Mouse (Mus musculus) stomach, embryonic 16.5 days (tissue): ENCODE measurements at regions not wholly inside any gene's neighbourhood (a gene's known extent, or its start where the extent isn't known, plus 50 kb on each side); places are given as distances from the start of the nearest gene placed in this dataset.
A peak's percentile ranks its signal among the peaks of the same experiment; 100 is the strongest.

Experiments used
- ATAC-seq: fragments of 200-750 bp; cut with Nextera tagmentation; 2 replicates; pipeline ENCODE4 v1.8.0; 2017; ENCODE audit warnings: moderate number of reproducible peaks, moderate TSS enrichment; ENCODE audit not compliant: insufficient read depth, low FRiP score
- H3K27ac ChIP-seq: fragments of 300-500 bp; sonication (generic); 2 replicates; pipeline ENCODE4 v1.5.1; 2014; ENCODE audit warnings: low read length
- H3K27me3 ChIP-seq: fragments of 300-500 bp; sonication (generic); 2 replicates; pipeline ENCODE4 v1.6.1; 2014; ENCODE audit warnings: low read length, control low read depth, mixed read lengths; ENCODE audit not compliant: control insufficient read depth, insufficient read depth
- H3K36me3 ChIP-seq: fragments of 300-500 bp; sonication (generic); 2 replicates; pipeline ENCODE4 v1.6.1; 2014; ENCODE audit warnings: low read length; ENCODE audit not compliant: control insufficient read depth, insufficient read depth
- H3K4me1 ChIP-seq: fragments of 300-500 bp; sonication (generic); 2 replicates; pipeline ENCODE4 v1.6.1; 2014; ENCODE audit warnings: low read length, control low read depth, mixed read lengths; ENCODE audit not compliant: control insufficient read depth, insufficient read depth
- H3K4me2 ChIP-seq: fragments of 300-500 bp; sonication (generic); 2 replicates; pipeline ENCODE4 v1.6.1; 2014; ENCODE audit warnings: low read depth, low read length, mixed read lengths
- H3K4me3 ChIP-seq: fragments of 300-500 bp; sonication (generic); replicated peaks from 2 replicates; pipeline ENCODE4 v1.5.1; 2014; ENCODE audit warnings: mild to moderate bottlenecking, low read length
- H3K9ac ChIP-seq: fragments of 300-500 bp; sonication (generic); 2 replicates; pipeline ENCODE4 v1.6.1; 2014; ENCODE audit warnings: low read length
- H3K9me3 ChIP-seq: fragments of 300-500 bp; sonication (generic); replicated peaks from 2 replicates; pipeline ENCODE4 v1.6.1; 2016; ENCODE audit warnings: low read length, control low read depth; ENCODE audit not compliant: control insufficient read depth
- whole genome bisulfite sequencing: fragments of 180-500 bp; shearing (Covaris S2); extraction: QIAGEN DNeasy Blood & Tissue Kit; methylation state at CpG from one replicate; pipeline ENCODE4 v1.1.7; 2014; 5-methylcytosine and 5-hydroxymethylcytosine counted together

GRCm38 (mm10) chr6:94772391-94772790, 72.4 kb upstream of the Lrig1 start:
- Histone ChIP-seq H3K4me2 (no peak overlapping the region), H3K36me3 (no peaks in the 10 kb centered on the region), H3K9me3 (no peaks in the 10 kb centered on the region), H3K27ac (peak overlapping the region; percentile 83), H3K27me3 (no peaks in the 10 kb centered on the region), H3K9ac (no peak overlapping the region), H3K4me3 (no peak overlapping the region), H3K4me1 (peaks cover 23% of the 10 kb centered on the region)
- WGBS = 54% methylated on average over 7 of the region's 7 CpGs
- ATAC-seq = no peak

- ATAC-seq = no peak
- Histone ChIP-seq H3K4me2 (no peak overlapping the region), H3K9ac (no peak overlapping the region), H3K9me3 (no peaks in the 10 kb centered on the region), H3K36me3 (no peaks in the 10 kb centered on the region), H3K27me3 (no peaks in the 10 kb centered on the region), H3K4me1 (peaks cover 14% of the 10 kb centered on the region), H3K27ac (no peak overlapping the region), H3K4me3 (no peak overlapping the region)
- WGBS = 80% methylated on average over 5 of the region's 5 CpGs
Observed at GRCm38 (mm10) chr6:94768230-94768629, 68.3 kb upstream of the Lrig1 start.

- H3K27me3 ChIP-seq = no peaks in the 10 kb centered on the region
- ATAC-seq = no peak
- H3K4me1 ChIP-seq = peaks cover 9% of the 10 kb centered on the region
- no peak overlapping the region for H3K27ac ChIP-seq
- H3K9ac ChIP-seq = no peak overlapping the region
- WGBS = 69% methylated on average over 6 of the region's 6 CpGs
- no peaks in the 10 kb centered on the region for H3K9me3 ChIP-seq
- no peak overlapping the region for H3K4me3 ChIP-seq
- no peak overlapping the region for H3K4me2 ChIP-seq
- no peaks in the 10 kb centered on the region for H3K36me3 ChIP-seq
Observed at GRCm38 (mm10) chr6:94765724-94766123, 65.8 kb upstream of the Lrig1 start.

- Histone ChIP-seq H3K4me3 (no peak overlapping the region), H3K4me2 (no peak overlapping the region), H3K4me1 (peaks cover 9% of the 10 kb centered on the region), H3K9me3 (no peaks in the 10 kb centered on the region), H3K9ac (no peak overlapping the region), H3K27me3 (no peaks in the 10 kb centered on the region), H3K36me3 (no peaks in the 10 kb centered on the region), H3K27ac (peak overlapping the region; percentile 88)
- 45% methylated on average over 6 of the region's 6 CpGs for WGBS
- no peak for ATAC-seq
Observed at GRCm38 (mm10) chr6:94761341-94761740, 61.4 kb upstream of the Lrig1 start.

- H3K27ac ChIP-seq = peak overlapping the region; percentile 88
- no peak overlapping the region for H3K4me2 ChIP-seq
- ATAC-seq = no peak; the same call in 1 of the 2 replicates
- H3K27me3 ChIP-seq = no peaks in the 10 kb centered on the region
- no peak overlapping the region for H3K9ac ChIP-seq
- H3K4me1 ChIP-seq = peaks cover 9% of the 10 kb centered on the region
- H3K9me3 ChIP-seq = no peaks in the 10 kb centered on the region
- no peak overlapping the region for H3K4me3 ChIP-seq
- WGBS = 74% methylated on average over 17 of the region's 17 CpGs
- no peaks in the 10 kb centered on the region for H3K36me3 ChIP-seq
Observed at GRCm38 (mm10) chr6:94760629-94761111, 60.7 kb upstream of the Lrig1 start.

GRCm38 (mm10) chr6:94759649-94760048, 59.7 kb upstream of the Lrig1 start:
- ATAC-seq = no peak
- Histone ChIP-seq H3K4me3 (no peak overlapping the region), H3K4me2 (no peak overlapping the region), H3K27ac (no peak overlapping the region), H3K27me3 (no peaks in the 10 kb centered on the region), H3K9me3 (no peaks in the 10 kb centered on the region), H3K4me1 (peaks cover 9% of the 10 kb centered on the region), H3K36me3 (no peaks in the 10 kb centered on the region), H3K9ac (no peak overlapping the region)
- 76% methylated on average over 1 of the region's 1 CpGs for WGBS

GRCm38 (mm10) chr6:94756006-94756405, 56.0 kb upstream of the Lrig1 start:
- Histone ChIP-seq H3K36me3 (no peaks in the 10 kb centered on the region), H3K4me3 (no peak overlapping the region), H3K9ac (no peak overlapping the region), H3K9me3 (no peaks in the 10 kb centered on the region), H3K27me3 (no peaks in the 10 kb centered on the region), H3K4me1 (no peaks in the 10 kb centered on the region; the same call in 1 of the 2 replicates), H3K4me2 (no peak overlapping the region), H3K27ac (peak overlapping the region; percentile 70)
- ATAC-seq = no peak
- 50% methylated on average over 4 of the region's 4 CpGs for WGBS

- Histone ChIP-seq H3K27ac (peak overlapping the region; percentile 62), H3K4me3 (no peak overlapping the region), H3K9me3 (no peaks in the 10 kb centered on the region), H3K9ac (no peak overlapping the region), H3K27me3 (no peaks in the 10 kb centered on the region), H3K4me2 (no peak overlapping the region), H3K4me1 (no peaks in the 10 kb centered on the region), H3K36me3 (no peaks in the 10 kb centered on the region)
- peak; percentile 71; the same call in 1 of the 2 replicates for ATAC-seq
- WGBS = 54% methylated on average over 13 of the region's 13 CpGs
Observed at GRCm38 (mm10) chr6:94755297-94755831, 55.4 kb upstream of the Lrig1 start.

- Histone ChIP-seq H3K27me3 (no peaks in the 10 kb centered on the region), H3K4me3 (no peak overlapping the region), H3K9me3 (no peaks in the 10 kb centered on the region), H3K9ac (no peak overlapping the region), H3K4me2 (no peak overlapping the region), H3K27ac (peak overlapping the region; percentile 62), H3K4me1 (no peaks in the 10 kb centered on the region), H3K36me3 (no peaks in the 10 kb centered on the region)
- peak; percentile 51; the same call in 1 of the 2 replicates for ATAC-seq
- whole genome bisulfite sequencing = 62% methylated on average over 3 of the region's 3 CpGs
Observed at GRCm38 (mm10) chr6:94754522-94754921, 54.6 kb upstream of the Lrig1 start.
